10 mouse cellular contexts compared by ENCODE assay signal in genomic region chr15:78912040-78912439, GRCm38 (mm10). TPM values are rescaled to one million over a fixed set of nuclear protein-coding genes. Genes with fewer than 3 reads are reported as not detected.
DNase-seq lines count a peak whose midpoint lies in the region; ATAC-seq lines count a peak whose summit lies in the region.
"Had no signal": no experiment of that assay in that cellular context is flagged by ENCODE, and none has a peak within 500 bp of the region (broad histone marks: within the 10 kb centered on the region; RNA-seq: fewer than 3 reads in every experiment).

No protein-coding gene starts in this region.

- no peaks in the 10 kb centered on the region for H3K9me3 ChIP-seq in midbrain, embryonic 14.5 days (ENCODE audit: control insufficient read depth, low read length)
- no peaks in the 10 kb centered on the region for H3K9me3 ChIP-seq in midbrain, embryonic 15.5 days

- H3K4me3 ChIP-seq in midbrain, embryonic 14.5 days (replicated peaks; ENCODE audit: low read depth, low read length) = no peak overlapping the region
- no peak overlapping the region for H3K4me3 ChIP-seq in midbrain, embryonic 15.5 days

- H3K4me2 ChIP-seq in midbrain, embryonic 14.5 days (ENCODE audit: low read length) = no peak overlapping the region
- H3K4me2 ChIP-seq in midbrain, embryonic 15.5 days = no peak overlapping the region

- H3K4me1 ChIP-seq in midbrain, embryonic 14.5 days (ENCODE audit: control insufficient read depth, insufficient read depth, low read length) = peaks cover 26% of the 10 kb centered on the region
- H3K4me1 ChIP-seq in midbrain, embryonic 15.5 days = peaks cover 32% of the 10 kb centered on the region

- peak; percentile 39 for DNase-seq in cerebellum, adult 11 months
- peak; percentile 73 for DNase-seq in midbrain, embryonic 14.5 days
- DNase-seq in cerebellum, postnatal 14 days = peak; percentile 77 to 86
- DNase-seq in spleen, adult 12 weeks (ENCODE audit: low spot score) = no peak

- H3K9ac ChIP-seq in midbrain, embryonic 14.5 days (replicated peaks; ENCODE audit: low read length) = no peak overlapping the region
- H3K9ac ChIP-seq in midbrain, embryonic 15.5 days = no peak overlapping the region

- H3K27me3 ChIP-seq in midbrain, embryonic 14.5 days (ENCODE audit: control insufficient read depth, insufficient read depth, low read length) = no peaks in the 10 kb centered on the region
- no peaks in the 10 kb centered on the region for H3K27me3 ChIP-seq in midbrain, embryonic 15.5 days (replicated peaks)

- 32% methylated on average over 9 of the region's 9 CpGs for WGBS in midbrain, embryonic 14.5 days
- WGBS in midbrain, embryonic 15.5 days = 28% methylated on average over 9 of the region's 9 CpGs

- no peak overlapping the region for H3K27ac ChIP-seq in midbrain, embryonic 14.5 days (replicated peaks; ENCODE audit: low read depth, low read length)
- no peak overlapping the region for H3K27ac ChIP-seq in midbrain, embryonic 15.5 days

- H3K36me3 ChIP-seq in midbrain, embryonic 14.5 days (ENCODE audit: control insufficient read depth, insufficient read depth, low read length) = no peaks in the 10 kb centered on the region
- H3K36me3 ChIP-seq in midbrain, embryonic 15.5 days (replicated peaks) = no peaks in the 10 kb centered on the region

- no peak for ATAC-seq in cerebellum, adult (ENCODE audit: insufficient number of reproducible peaks, low FRiP score, low TSS enrichment)
- ATAC-seq in midbrain, embryonic 14.5 days (ENCODE audit: low FRiP score, low TSS enrichment) = no peak
- ATAC-seq in midbrain, embryonic 15.5 days (replicated peaks) = no peak
- ATAC-seq in megakaryocyte-erythroid progenitor cell, adult 5-6 weeks (replicated peaks; ENCODE audit: low FRiP score, low TSS enrichment, poor library complexity, severe bottlenecking) = 0 out of 2 replicates have a peak, but pooled peaks have one; percentile 11
- ATAC-seq in megakaryocyte, adult 5-6 weeks (ENCODE audit: poor library complexity, severe bottlenecking) = no peak

RNA-seq across cellular contexts. Expression of gene Pdxp, which starts 1.7 kb away (rescaled TPM):
- polyA plus RNA-seq in midbrain, embryonic 14.5 days (2014; fragmentation: Nextera tagmentation; extraction: Ambion mirVana) = 111 and 147 TPM in 2 replicates
- 112 and 125 TPM in 2 replicates for polyA plus RNA-seq in midbrain, embryonic 15.5 days (2015; fragmentation: Nextera tagmentation; extraction: Ambion mirVana)
- 12.7 and 22.5 TPM in 2 replicates for total RNA-seq in megakaryocyte-erythroid progenitor cell, adult 5-6 weeks (2014; fragmentation: Nextera tagmentation)
- 6.6 and 6.9 TPM in 2 replicates for total RNA-seq in megakaryocyte-erythroid progenitor cell, adult 5-6 weeks (2017)
- total RNA-seq in megakaryocyte, adult 5-6 weeks (2015) = 3.5 and 5.1 TPM in 2 replicates
- total RNA-seq in megakaryocyte, adult 5-6 weeks (2017) = 2.1 and 2.6 TPM in 2 replicates

RNA-seq across cellular contexts. Expression of gene Sh3bp1, which starts 12.5 kb away (rescaled TPM):
- 1.7 and 2.9 TPM in 2 replicates for polyA plus RNA-seq in midbrain, embryonic 14.5 days (2014; fragmentation: Nextera tagmentation; extraction: Ambion mirVana)
- 3.6 and 4.2 TPM in 2 replicates for polyA plus RNA-seq in midbrain, embryonic 15.5 days (2015; fragmentation: Nextera tagmentation; extraction: Ambion mirVana)
- total RNA-seq in megakaryocyte-erythroid progenitor cell, adult 5-6 weeks (2014; fragmentation: Nextera tagmentation) = 31.8 and 53.7 TPM in 2 replicates
- total RNA-seq in megakaryocyte-erythroid progenitor cell, adult 5-6 weeks (2017) = 11.4 and 11.6 TPM in 2 replicates
- total RNA-seq in megakaryocyte, adult 5-6 weeks (2015) = 46.5 and 53.3 TPM in 2 replicates
- 34.0 and 38.2 TPM in 2 replicates for total RNA-seq in megakaryocyte, adult 5-6 weeks (2017)

RNA-seq across cellular contexts. Expression of gene Gm49510, which starts 12.6 kb away (rescaled TPM):
- not detected in 2 replicates for polyA plus RNA-seq in midbrain, embryonic 14.5 days (2014; fragmentation: Nextera tagmentation; extraction: Ambion mirVana)
- not detected in 2 replicates for polyA plus RNA-seq in midbrain, embryonic 15.5 days (2015; fragmentation: Nextera tagmentation; extraction: Ambion mirVana)
- total RNA-seq in megakaryocyte-erythroid progenitor cell, adult 5-6 weeks (2014; fragmentation: Nextera tagmentation) = not detected in 2 replicates
- 2.6 TPM in 1 of 2 replicates, not detected in the other for total RNA-seq in megakaryocyte-erythroid progenitor cell, adult 5-6 weeks (2017)
- total RNA-seq in megakaryocyte, adult 5-6 weeks (2015) = not detected in 2 replicates
- 1.1 and 2.0 TPM in 2 replicates for total RNA-seq in megakaryocyte, adult 5-6 weeks (2017)
- total RNA-seq: ES-E14; liver, adult 2 months had no signal
- polyA plus RNA-seq: liver, adult 2 months had no signal

RNA-seq across cellular contexts. Expression of gene Lgals1, which starts 14.5 kb away (rescaled TPM):
- polyA plus RNA-seq in midbrain, embryonic 14.5 days (2014; fragmentation: Nextera tagmentation; extraction: Ambion mirVana) = 13.8 and 101 TPM in 2 replicates
- 80.4 and 93.5 TPM in 2 replicates for polyA plus RNA-seq in midbrain, embryonic 15.5 days (2015; fragmentation: Nextera tagmentation; extraction: Ambion mirVana)
- 54.9 and 83.9 TPM in 2 replicates for total RNA-seq in megakaryocyte-erythroid progenitor cell, adult 5-6 weeks (2014; fragmentation: Nextera tagmentation)
- 91.1 and 98.2 TPM in 2 replicates for total RNA-seq in megakaryocyte-erythroid progenitor cell, adult 5-6 weeks (2017)
- total RNA-seq in megakaryocyte, adult 5-6 weeks (2015) = 851 and 870 TPM in 2 replicates
- 1,185 and 1,205 TPM in 2 replicates for total RNA-seq in megakaryocyte, adult 5-6 weeks (2017)

RNA-seq across cellular contexts. Expression of gene Nol12, which starts 22.7 kb away (rescaled TPM):
- 61.0 and 70.8 TPM in 2 replicates for polyA plus RNA-seq in midbrain, embryonic 14.5 days (2014; fragmentation: Nextera tagmentation; extraction: Ambion mirVana)
- 62.5 and 65.8 TPM in 2 replicates for polyA plus RNA-seq in midbrain, embryonic 15.5 days (2015; fragmentation: Nextera tagmentation; extraction: Ambion mirVana)
- 52.3 and 56.7 TPM in 2 replicates for total RNA-seq in megakaryocyte-erythroid progenitor cell, adult 5-6 weeks (2014; fragmentation: Nextera tagmentation)
- 15.3 and 31.6 TPM in 2 replicates for total RNA-seq in megakaryocyte-erythroid progenitor cell, adult 5-6 weeks (2017)
- total RNA-seq in megakaryocyte, adult 5-6 weeks (2015) = 28.2 and 32.4 TPM in 2 replicates
- 12.6 and 16.0 TPM in 2 replicates for total RNA-seq in megakaryocyte, adult 5-6 weeks (2017)
